Mouse (Mus musculus) bone marrow macrophage, adult 2 months (primary cell): ENCODE data around the gene Gm15155. TPM values are rescaled to one million over a fixed set of nuclear protein-coding genes. Genes with fewer than 3 reads are reported as not detected.
"Not testable (repeated sequence)": the region's sequence is repeated elsewhere in the genome, so short reads cannot be mapped to it uniquely, and the experiment has no call there.

Source experiments
- H3K27ac ChIP-seq: 2 replicates; pipeline ENCODE4 v1.5.1; 2012; ENCODE audit warnings: low read depth, low read length; ENCODE audit not compliant: insufficient read depth
- H3K4me1 ChIP-seq: 2 replicates; pipeline ENCODE4 v1.6.1; 2012; ENCODE audit warnings: low read length; ENCODE audit not compliant: control insufficient read depth, insufficient read depth
- H3K4me3 ChIP-seq: 2 replicates; pipeline ENCODE4 v1.5.1; 2012; ENCODE audit warnings: mild to moderate bottlenecking, low read length, moderate library complexity; ENCODE audit not compliant: insufficient read depth
- CTCF ChIP-seq: IDR thresholded peaks from 2 replicates; pipeline ENCODE4 v1.5.1; 2012; ENCODE audit warnings: low read depth, mild to moderate bottlenecking, low read length, moderate library complexity
- POLR2A ChIP-seq: IDR thresholded peaks from 2 replicates; pipeline ENCODE4 v1.6.1; 2012; ENCODE audit warnings: mild to moderate bottlenecking, low read depth, low read length, borderline replicate concordance
- polyA plus RNA-seq: library from polyadenylated mRNA; stranded (reverse); fragments of >200 nt; gene quantifications from 2 replicates; pipeline ENCODE4 v1.2.4, GENCODE M21; 2012; ENCODE audit not compliant: missing spikeins, insufficient read depth, insufficient read length

The Gm15155 gene
- polyA plus RNA-seq, 1 experiment: not detected

DNA sequence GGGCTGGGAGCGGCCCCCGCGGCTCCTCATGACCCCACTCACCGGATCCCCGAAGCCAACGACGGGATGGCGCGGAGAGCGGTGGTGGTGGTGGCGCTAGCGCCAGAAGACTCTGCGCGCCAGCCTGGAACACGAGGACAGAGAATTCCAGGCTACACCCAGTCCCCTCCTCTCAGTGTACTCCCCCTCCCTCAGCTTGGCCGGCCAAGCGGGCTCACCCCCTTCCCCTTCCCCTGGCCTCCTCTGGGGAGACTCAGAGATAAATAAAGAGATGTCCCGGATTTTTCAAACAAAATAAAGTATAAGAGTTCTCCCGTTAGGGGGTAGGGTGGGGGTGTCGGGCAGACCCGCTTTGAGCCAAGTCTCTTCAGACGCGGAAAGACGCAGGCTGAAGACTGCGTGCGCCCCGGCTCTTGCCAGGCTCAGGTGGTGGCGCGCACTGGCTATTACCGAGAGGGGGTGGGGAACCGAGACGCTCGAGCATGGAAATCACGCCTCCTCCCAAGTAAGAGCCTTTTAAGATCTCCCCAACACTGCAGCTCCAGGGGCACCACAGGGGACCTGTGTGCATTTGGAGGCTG is 750 bp upstream of the Gm15155 start, which contains the start of gene Ptchd1:
TSS of gene Ptchd1 (minus strand) at position 114 of the 581 bp plus-strand sequence.
- peak within 1 kb of the TSS; percentile 61 for H3K4me3 ChIP-seq
- H3K4me1 ChIP-seq: no peaks in the 10 kb centered on the region; the same call in 1 of the 2 replicates
- TF ChIP-seq CTCF (no peak), POLR2A (no peak)
- 0 out of 2 replicates have a peak within 1 kb of the TSS, but pooled peaks have one; percentile 15 for H3K27ac ChIP-seq

DNA sequence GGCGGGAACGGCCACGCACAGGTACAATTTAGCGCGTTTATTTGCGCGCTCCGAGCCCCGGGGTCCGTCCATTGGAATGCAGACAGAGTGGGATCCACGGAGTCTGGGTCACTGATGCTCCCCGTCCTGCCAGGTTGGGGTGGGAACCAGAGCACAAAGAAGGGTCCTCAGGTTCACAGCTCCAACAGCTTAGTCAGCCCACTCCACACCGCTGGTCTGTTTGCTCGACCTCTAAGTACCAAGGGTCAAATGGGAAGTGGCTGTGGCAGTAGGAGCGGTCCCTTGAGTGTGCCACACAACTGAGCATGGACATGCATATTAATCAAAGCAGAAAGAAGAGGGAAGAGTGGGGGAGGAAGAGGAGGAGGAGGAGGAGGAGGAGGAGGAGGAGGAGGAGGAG is 354 bp downstream of the Gm15155 start:
- H3K27ac ChIP-seq: no peak overlapping the region
- peak overlapping the region; percentile 61 for H3K4me3 ChIP-seq
- TF ChIP-seq CTCF (no peak), POLR2A (no peak)
- no peaks in the 10 kb centered on the region; the same call in 1 of the 2 replicates for H3K4me1 ChIP-seq

DNA sequence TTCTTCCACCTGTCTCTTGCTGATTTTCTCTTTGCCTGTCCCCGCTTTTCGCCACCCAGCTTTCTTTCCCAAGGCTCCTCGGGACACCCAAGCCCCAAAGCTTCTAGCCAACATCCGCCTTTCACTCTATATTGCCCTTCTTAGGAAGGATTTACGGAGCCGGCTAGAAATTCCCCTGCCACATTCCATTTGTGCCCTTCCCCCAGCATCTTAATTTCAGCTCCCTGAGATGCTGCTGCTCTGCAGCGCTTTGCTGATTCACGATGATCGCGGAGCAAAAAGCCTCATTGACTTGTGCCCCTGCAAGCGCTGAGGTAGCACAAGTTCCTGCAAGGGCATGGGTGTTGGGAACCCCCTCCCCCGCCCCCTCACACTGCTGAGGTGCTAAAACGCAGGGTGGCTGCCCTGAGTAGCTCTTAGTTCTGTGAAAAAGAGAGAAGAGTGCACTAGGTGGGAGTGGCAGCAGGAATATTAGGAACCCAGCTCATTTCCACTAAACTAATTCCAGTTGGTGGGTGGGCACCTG is 1.2 kb downstream of the Gm15155 start:
- H3K27ac ChIP-seq: no peak overlapping the region
- TF ChIP-seq CTCF (no peak), POLR2A (no peak)
- H3K4me3 ChIP-seq: no peak overlapping the region

DNA sequence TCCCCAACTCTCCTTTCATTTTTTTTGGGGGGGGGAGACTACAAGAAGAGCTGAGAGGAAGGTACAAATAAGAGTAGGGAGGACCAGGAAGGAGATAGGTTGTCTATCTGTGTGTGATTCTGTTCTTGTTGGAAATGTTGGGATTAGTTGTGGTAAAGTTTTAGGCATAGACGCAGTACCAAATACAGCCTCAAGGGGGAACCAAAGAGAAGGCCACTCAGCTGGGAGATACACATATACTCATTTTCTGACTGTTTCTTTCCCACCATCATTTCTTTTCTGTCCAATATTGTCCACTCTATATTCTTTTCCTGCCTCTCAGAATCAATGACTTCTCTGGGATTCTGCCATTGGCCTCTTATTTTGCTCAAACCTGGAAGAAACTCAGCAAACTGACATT is 19.4 kb downstream of the Gm15155 start:
- H3K27ac ChIP-seq: no peak overlapping the region
- peaks cover 3% of the 10 kb centered on the region; the same call in 1 of the 2 replicates for H3K4me1 ChIP-seq
- no peak for TF ChIP-seq POLR2A
- TF ChIP-seq CTCF: no peak
- no peak overlapping the region for H3K4me3 ChIP-seq

More for the DNA sequence above, 1.2 kb downstream of the Gm15155 start:
- H3K4me1 ChIP-seq: no peaks in the 10 kb centered on the region; the same call in 1 of the 2 replicates

DNA sequence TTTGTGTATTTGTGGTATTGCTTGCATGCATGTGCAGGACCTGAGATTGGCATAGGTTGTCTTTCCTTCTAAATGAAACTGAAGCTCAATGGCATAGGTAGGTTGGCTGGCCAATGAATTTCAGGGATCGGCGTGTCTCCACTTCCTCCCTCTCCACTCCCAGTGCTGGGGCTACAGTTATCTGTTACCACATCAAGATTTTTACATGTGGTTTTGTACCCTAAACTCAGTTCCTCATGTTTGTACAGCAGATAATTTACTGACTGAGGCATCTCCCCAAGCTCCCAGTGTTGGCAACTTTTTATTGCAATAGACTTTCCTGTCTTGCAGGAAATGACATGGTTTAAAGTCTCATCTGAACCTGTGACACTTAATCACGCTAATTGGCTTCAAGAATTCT is 21.4 kb downstream of the Gm15155 start:
- peaks cover 3% of the 10 kb centered on the region; the same call in 1 of the 2 replicates for H3K4me1 ChIP-seq
- H3K27ac ChIP-seq: no peak overlapping the region
- TF ChIP-seq CTCF (no peak), POLR2A (no peak)
- H3K4me3 ChIP-seq: no peak overlapping the region

DNA sequence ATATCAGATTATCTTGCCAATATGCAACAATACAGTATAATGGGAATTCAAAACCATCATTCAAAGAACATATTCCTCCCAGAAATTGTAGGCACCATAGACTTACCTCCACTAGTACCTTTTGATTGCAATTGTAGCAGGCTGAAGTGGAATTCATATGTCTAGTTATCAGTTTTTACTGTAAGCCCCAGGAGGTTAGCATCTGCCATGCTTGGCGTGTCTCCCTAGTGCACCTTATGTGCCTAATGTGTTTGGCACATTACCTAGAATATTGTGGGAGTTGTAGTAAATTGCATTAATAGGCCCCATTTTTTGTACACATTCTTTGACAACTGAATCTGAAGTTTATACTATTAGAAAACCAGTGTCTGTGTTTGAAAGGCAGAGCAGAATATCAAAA is 33.4 kb downstream of the Gm15155 start:
- TF ChIP-seq POLR2A (no peak), CTCF (no peak)
- no peaks in the 10 kb centered on the region for H3K4me1 ChIP-seq
- no peak overlapping the region for H3K27ac ChIP-seq
- no peak overlapping the region for H3K4me3 ChIP-seq

DNA sequence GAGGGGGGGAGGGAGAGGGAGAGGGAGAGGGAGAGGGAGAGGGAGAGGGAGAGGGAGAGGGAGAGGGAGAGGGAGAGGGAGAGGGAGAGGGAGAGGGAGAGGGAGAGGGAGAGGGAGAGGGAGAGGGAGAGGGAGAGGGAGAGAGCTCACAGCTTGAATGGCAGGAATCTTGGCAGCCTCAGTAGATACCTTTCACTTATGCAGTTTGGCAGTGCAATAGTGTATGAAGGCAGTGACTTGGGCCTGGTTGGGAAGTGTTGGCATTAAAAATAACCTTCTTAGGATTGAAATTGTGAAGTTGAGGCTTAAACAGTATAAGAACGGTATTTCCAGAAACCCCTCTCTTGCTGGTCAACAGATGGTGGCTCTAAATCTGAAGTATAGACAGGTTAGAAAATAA is 65.9 kb downstream of the Gm15155 start:
- H3K27ac ChIP-seq, H3K4me3 ChIP-seq, H3K4me1 ChIP-seq: not testable (repeated sequence)

DNA sequence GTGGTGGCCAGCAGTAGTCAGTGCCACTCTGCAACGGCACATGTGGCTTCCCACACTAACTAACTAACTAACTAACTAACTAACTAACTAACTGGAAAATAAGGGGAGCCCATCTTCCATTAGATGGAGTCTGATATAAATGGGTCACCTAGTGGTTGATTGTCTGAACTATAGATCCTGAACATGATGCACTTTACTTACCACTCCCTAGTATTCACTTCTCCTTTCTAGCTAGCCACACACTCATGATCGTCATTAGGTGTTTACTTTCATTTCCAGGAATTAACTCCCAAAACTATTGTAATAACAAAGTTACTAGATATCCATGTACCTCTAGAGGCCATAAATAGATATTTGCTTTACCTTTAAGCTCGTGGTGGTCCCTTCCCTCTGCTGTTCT is 99.6 kb downstream of the Gm15155 start:
- no peak overlapping the region for H3K4me3 ChIP-seq
- TF ChIP-seq CTCF (no peak), POLR2A (no peak)
- peaks cover 5% of the 10 kb centered on the region; the same call in 1 of the 2 replicates for H3K4me1 ChIP-seq
- no peak overlapping the region for H3K27ac ChIP-seq

DNA sequence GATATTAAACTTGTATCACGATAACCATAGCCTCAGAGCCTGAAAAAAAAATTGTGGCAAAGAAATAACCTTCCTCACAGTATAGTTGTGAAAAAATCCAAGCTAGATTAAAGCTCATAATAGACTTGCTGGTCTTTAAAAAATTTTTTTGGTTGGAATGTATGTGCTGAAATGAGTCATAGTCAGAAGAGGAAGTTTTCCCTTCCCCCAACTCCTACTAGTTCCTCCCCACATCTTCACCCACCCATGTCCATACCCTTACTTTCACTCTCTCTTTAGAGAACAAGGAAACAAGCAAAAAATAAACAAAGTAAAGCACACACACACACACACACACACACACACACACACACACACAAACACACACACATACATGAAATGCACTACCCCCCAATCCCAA is 103.8 kb downstream of the Gm15155 start:
- Histone ChIP-seq H3K27ac (no peak overlapping the region), H3K4me3 (no peak overlapping the region), H3K4me1 (peaks cover 5% of the 10 kb centered on the region; the same call in 1 of the 2 replicates)
- TF ChIP-seq POLR2A (no peak), CTCF (no peak)

DNA sequence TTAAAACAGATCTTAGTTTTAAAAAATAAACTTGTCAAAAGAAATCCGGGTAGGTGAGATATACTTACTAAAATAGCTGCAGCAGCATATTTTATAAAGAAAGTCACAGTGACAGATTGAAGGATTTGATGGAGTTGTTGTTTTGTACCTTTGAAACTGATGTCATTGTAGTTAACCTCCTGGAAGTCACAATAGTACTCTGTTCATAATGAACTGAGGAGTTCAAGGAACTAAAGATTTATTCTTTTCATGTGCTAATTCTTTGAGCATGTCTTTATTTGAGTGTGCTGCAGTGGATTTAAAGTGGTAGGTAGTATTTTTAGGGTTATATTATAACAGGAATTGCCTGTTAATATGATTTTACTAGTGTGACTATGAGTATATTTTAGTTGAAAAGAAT is 263.6 kb downstream of the Gm15155 start:
- TF ChIP-seq POLR2A (no peak), CTCF (no peak)

More for the DNA sequence above, 263.6 kb downstream of the Gm15155 start:
- Histone ChIP-seq H3K4me1 (no peaks in the 10 kb centered on the region), H3K27ac (no peak overlapping the region), H3K4me3 (no peak overlapping the region)
